Mouse (Mus musculus): ENCODE measurements around the gene Gm5089.

- TF ChIP-seq CTCF (IDR thresholded peaks at IDR 0.05; ENCODE audit: control insufficient read depth, insufficient read depth, insufficient replicate concordance, low read depth, low read length) (no peak), POLR2A (IDR thresholded peaks at IDR 0.05; ENCODE audit: control insufficient read depth, low read depth, low read length) (no peak)
Measured at GRCm38 (mm10) chr14:122414786-122415185, 36.1 kb downstream of the Gm5089 start.
